Mouse (Mus musculus) midbrain, embryonic 16.5 days (tissue): Measurements from ENCODE around the gene Cd300ld. TPM values are rescaled to one million over a fixed set of nuclear protein-coding genes. Genes with fewer than 3 reads are reported as not detected.

Source experiments
- ATAC-seq: fragments of 200-750 bp; cut with Nextera tagmentation; 2 replicates; pipeline ENCODE4 v1.8.0; 2017; ENCODE audit warnings: moderate TSS enrichment
- H3K27ac ChIP-seq: fragments of 300-500 bp; sonication (generic); 2 replicates; pipeline ENCODE4 v1.5.1; 2014; ENCODE audit warnings: mild to moderate bottlenecking, low read length, mixed read lengths
- H3K27me3 ChIP-seq: fragments of 300-500 bp; sonication (generic); 2 replicates; pipeline ENCODE4 v1.6.1; 2014; ENCODE audit warnings: low read depth, low read length, mixed read lengths; ENCODE audit not compliant: control insufficient read depth, insufficient read depth
- H3K36me3 ChIP-seq: fragments of 300-500 bp; sonication (generic); 2 replicates; pipeline ENCODE4 v1.6.1; 2014; ENCODE audit warnings: mild to moderate bottlenecking, low read length, moderate library complexity, mixed read lengths; ENCODE audit not compliant: control insufficient read depth, insufficient read depth
- H3K4me1 ChIP-seq: fragments of 300-500 bp; sonication (generic); 2 replicates; pipeline ENCODE4 v1.6.1; 2014; ENCODE audit warnings: mild to moderate bottlenecking, low read length, mixed read lengths; ENCODE audit not compliant: control insufficient read depth, insufficient read depth
- H3K4me2 ChIP-seq: fragments of 300-500 bp; sonication (generic); 2 replicates; pipeline ENCODE4 v1.6.1; 2014; ENCODE audit warnings: mild to moderate bottlenecking, low read length, mixed read lengths
- H3K4me3 ChIP-seq: fragments of 300-500 bp; sonication (generic); 2 replicates; pipeline ENCODE4 v1.5.1; 2014; ENCODE audit warnings: low read depth, mild to moderate bottlenecking, low read length, moderate library complexity, mixed read lengths
- H3K9ac ChIP-seq: fragments of 300-500 bp; sonication (generic); 2 replicates; pipeline ENCODE4 v1.6.1; 2014; ENCODE audit warnings: low read depth, low read length, mixed read lengths
- H3K9me3 ChIP-seq: fragments of 300-500 bp; sonication (generic); replicated peaks from 2 replicates; pipeline ENCODE4 v1.6.1; 2014; ENCODE audit warnings: mild to moderate bottlenecking, low read length, mixed read lengths; ENCODE audit not compliant: control insufficient read depth, poor library complexity, severe bottlenecking
- WGBS: fragments of 180-500 bp; shearing (Covaris S2); extraction: QIAGEN DNeasy Blood & Tissue Kit; methylation state at CpG from one replicate; pipeline ENCODE4 v1.1.7; 2014; 5-methylcytosine and 5-hydroxymethylcytosine counted together
- polyA plus RNA-seq: library from polyadenylated mRNA; unstranded; fragments of >200 nt; fragmentation: Nextera tagmentation; extraction: Ambion mirVana; gene quantifications from 2 replicates; pipeline ENCODE4 v1.2.1, GENCODE M21; 2015

The Cd300ld gene
- polyA plus RNA-seq, 1 experiment from 2014 or later: not detected

DNA sequence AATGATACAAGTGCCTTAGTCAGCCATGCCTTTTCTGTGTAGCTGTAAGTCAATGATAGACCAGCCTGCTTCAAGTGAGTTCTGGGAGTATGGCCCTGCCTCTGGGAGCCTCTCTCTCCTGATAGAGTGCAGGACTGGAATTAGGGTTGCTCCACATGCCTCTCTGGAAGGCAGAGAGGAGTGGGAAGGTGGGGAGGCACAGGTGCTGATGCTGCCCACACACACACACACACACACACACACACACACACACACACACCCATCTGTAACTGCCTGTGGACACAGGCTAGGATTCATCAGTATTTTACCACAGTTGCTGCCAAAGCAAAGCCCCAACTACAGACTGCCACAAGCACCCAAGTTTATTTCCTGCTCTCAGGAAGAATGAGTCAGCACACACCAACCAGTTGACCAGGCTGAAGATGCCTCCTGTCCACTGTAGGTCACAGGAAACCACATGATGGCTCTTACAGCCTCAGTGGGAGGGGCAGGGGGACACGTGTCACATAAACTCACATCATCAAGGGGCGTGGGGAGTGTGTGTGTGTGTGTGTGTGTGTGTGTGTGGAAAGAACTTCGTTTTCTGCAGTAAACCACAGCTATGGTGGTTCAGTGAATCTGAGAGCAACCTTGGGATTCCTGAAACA lies 24.4 kb downstream of the Cd300ld start:
- Histone ChIP-seq H3K4me3 (no peak overlapping the region), H3K9ac (no peak overlapping the region), H3K4me2 (no peak overlapping the region), H3K9me3 (no peaks in the 10 kb centered on the region), H3K36me3 (no peaks in the 10 kb centered on the region), H3K27ac (no peak overlapping the region), H3K4me1 (no peaks in the 10 kb centered on the region), H3K27me3 (no peaks in the 10 kb centered on the region)
- WGBS: 71% methylated on average over 3 of the region's 3 CpGs
- no peak for ATAC-seq

DNA sequence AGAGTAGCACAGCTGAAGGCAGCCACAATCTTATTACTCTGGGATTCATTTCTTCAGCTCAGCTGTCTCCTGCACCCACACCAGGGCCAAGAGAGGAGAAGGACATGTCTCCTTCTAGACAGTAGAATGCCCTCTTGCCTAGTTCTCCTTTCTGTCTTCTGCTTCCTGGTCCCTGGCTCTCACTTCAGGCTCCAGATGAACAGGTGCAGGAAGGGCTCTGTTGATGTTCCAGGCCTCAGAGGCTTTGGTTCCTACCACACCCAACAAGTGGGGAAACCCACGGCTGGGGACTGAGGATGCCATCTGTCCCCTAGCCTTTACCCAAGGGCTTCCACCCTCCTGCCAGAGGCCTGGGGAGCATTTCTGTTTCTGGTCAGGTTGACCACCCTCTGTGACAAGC lies 29.4 kb downstream of the Cd300ld start:
- Histone ChIP-seq H3K4me3 (no peak overlapping the region), H3K9me3 (no peaks in the 10 kb centered on the region), H3K9ac (no peak overlapping the region), H3K4me2 (no peak overlapping the region), H3K27me3 (no peaks in the 10 kb centered on the region), H3K4me1 (no peaks in the 10 kb centered on the region), H3K27ac (no peak overlapping the region), H3K36me3 (no peaks in the 10 kb centered on the region)
- WGBS: 82% methylated on average over 1 of the region's 1 CpGs
- no peak for ATAC-seq

DNA sequence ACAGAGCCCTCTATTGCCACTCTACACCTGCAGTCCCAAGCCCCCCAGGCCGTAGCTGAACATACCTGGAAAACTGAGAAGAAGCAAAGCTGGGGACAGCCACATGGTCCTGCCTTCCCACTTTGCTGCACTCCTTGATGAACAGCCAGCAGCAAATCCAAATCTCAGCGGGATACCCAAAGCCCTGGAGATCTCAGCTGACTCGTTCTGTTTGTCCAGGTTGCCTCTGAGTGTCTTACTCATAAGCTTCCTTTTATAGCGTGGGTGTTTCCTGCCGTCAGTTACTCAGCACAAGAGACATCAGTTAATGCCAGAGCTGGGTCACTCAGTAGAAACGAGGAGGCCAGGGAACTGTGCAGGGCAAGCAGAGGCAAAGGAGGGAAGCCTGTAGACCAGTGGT lies 55.6 kb downstream of the Cd300ld start, which contains the start of gene Cd300lb:
Gene Cd300lb, minus strand, starts transcription at position 243 of the 400 bp plus-strand sequence.
- Histone ChIP-seq H3K27ac (no peak within 1 kb of the TSS), H3K4me2 (no peak within 1 kb of the TSS), H3K9ac (no peak within 1 kb of the TSS), H3K27me3 (no peaks in the 10 kb centered on the region), H3K9me3 (no peaks in the 10 kb centered on the region), H3K36me3 (no peaks in the 10 kb centered on the region), H3K4me1 (no peaks in the 10 kb centered on the region), H3K4me3 (no peak within 1 kb of the TSS)
- no peak for ATAC-seq
- WGBS: 64% methylated on average over 6 of the region's 6 CpGs

DNA sequence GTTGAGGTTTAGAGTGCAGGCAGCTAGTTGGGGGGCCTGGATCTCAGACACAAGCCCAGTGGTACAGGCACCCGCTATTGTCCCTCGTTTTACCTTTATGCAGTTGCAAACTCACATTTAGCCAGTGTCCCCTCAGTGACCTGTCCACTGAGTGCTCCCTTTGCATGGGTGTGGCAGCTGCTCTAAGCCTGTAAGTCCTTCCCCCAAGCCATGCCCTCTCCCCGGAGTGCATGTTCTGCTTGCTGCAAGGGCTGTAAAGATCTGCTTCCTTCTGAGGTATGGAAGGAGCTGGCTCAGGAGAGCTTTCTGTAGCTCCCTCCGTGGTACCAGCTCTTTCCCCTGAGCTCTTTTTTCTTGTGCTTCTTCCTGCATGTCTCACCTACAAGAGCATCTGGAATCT lies 56.1 kb downstream of the Cd300ld start:
- WGBS: 73% methylated on average over 4 of the region's 4 CpGs
- no peaks in the 10 kb centered on the region for H3K27me3 ChIP-seq
- ATAC-seq: no peak

More for the DNA sequence above, 56.1 kb downstream of the Cd300ld start:
- Histone ChIP-seq H3K4me2 (no peak overlapping the region), H3K27ac (no peak overlapping the region), H3K36me3 (no peaks in the 10 kb centered on the region), H3K4me3 (no peak overlapping the region), H3K9ac (no peak overlapping the region), H3K4me1 (no peaks in the 10 kb centered on the region), H3K9me3 (no peaks in the 10 kb centered on the region)

Other genes starting within 250 kb of the Cd300ld start
- gene Kif19a, start 224.5 kb downstream of the Cd300ld start, polyA plus RNA-seq: 0.47 and 0.67 TPM in 2 replicates
- 19.6 and 20.6 TPM in 2 replicates for gene Btbd17, start 194.0 kb downstream of the Cd300ld start, polyA plus RNA-seq
- not detected in 2 replicates for gene Gpr142, start 191.0 kb downstream of the Cd300ld start, polyA plus RNA-seq
- 5.4 and 7.4 TPM in 2 replicates for gene Gprc5c, start 138.8 kb downstream of the Cd300ld start, polyA plus RNA-seq
- gene Cd300a, start 99.9 kb downstream of the Cd300ld start, polyA plus RNA-seq: 1.2 and 1.3 TPM in 2 replicates
- gene Cd300lb, start 55.5 kb downstream of the Cd300ld start, polyA plus RNA-seq: 0.07 TPM in 1 of 2 replicates, not detected in the other
- gene Cd300c, start 20.8 kb downstream of the Cd300ld start, polyA plus RNA-seq: not detected in 2 replicates
- gene Cd300c2, start 12.0 kb upstream of the Cd300ld start, polyA plus RNA-seq: 0.94 and 0.95 TPM in 2 replicates
- not detected in 2 replicates for gene Cd300ld2, start 26.3 kb upstream of the Cd300ld start, polyA plus RNA-seq
- not detected in 2 replicates for gene Cd300ld4, start 37.1 kb upstream of the Cd300ld start, polyA plus RNA-seq
- not detected in 2 replicates for gene Cd300ld5, start 47.8 kb upstream of the Cd300ld start, polyA plus RNA-seq
- not detected in 2 replicates for gene Cd300ld3, start 58.5 kb upstream of the Cd300ld start, polyA plus RNA-seq
- gene Cd300e, start 72.3 kb upstream of the Cd300ld start, polyA plus RNA-seq: 0.11 TPM in 1 of 2 replicates, not detected in the other
- 1.0 TPM in 2 replicates for gene Rab37, start 101.5 kb upstream of the Cd300ld start, polyA plus RNA-seq
- 0.34 TPM in 1 of 2 replicates, not detected in the other for gene Cd300lf, start 144.1 kb upstream of the Cd300ld start, polyA plus RNA-seq
- 47.5 and 57.5 TPM in 2 replicates for gene Slc9a3r1, start 173.4 kb upstream of the Cd300ld start, polyA plus RNA-seq
- gene Tmem104, start 197.6 kb upstream of the Cd300ld start, polyA plus RNA-seq: 12.5 and 14.9 TPM in 2 replicates
- 23.2 and 23.9 TPM in 2 replicates for gene Nat9, start 197.9 kb upstream of the Cd300ld start, polyA plus RNA-seq